Mouse (Mus musculus): ENCODE data around the gene Nipal1. TPM values are rescaled to one million over a fixed set of nuclear protein-coding genes. Genes with fewer than 3 reads are reported as not detected.
A peak's percentile ranks its signal among the peaks of the same experiment; 100 is the strongest.

Gene Nipal1
- polyA plus RNA-seq, 1 experiment from 2014 or later = 0.50 TPM

GRCm38 (mm10) chr5:72640072-72640471, 7.5 kb upstream of the Nipal1 start:
- no peak overlapping the region for H3K27ac ChIP-seq (ENCODE audit: low read depth, low read length)
- ATAC-seq (ENCODE audit: low read depth) = no peak
- no peak overlapping the region for H3K4me3 ChIP-seq (ENCODE audit: low read depth, low read length)
- no peaks in the 10 kb centered on the region; the same call in 1 of the 2 replicates for H3K27me3 ChIP-seq (ENCODE audit: control insufficient read depth, insufficient read depth, low read length)
- H3K9me3 ChIP-seq (ENCODE audit: control insufficient read depth, low read length) = no peaks in the 10 kb centered on the region
- H3K4me1 ChIP-seq (ENCODE audit: control insufficient read depth, insufficient read depth, low read length) = no peaks in the 10 kb centered on the region
- 88% methylated on average over 1 of the region's 1 CpGs for WGBS
- no peaks in the 10 kb centered on the region for H3K36me3 ChIP-seq (ENCODE audit: control insufficient read depth, insufficient read depth, low read length)
- H3K4me2 ChIP-seq (ENCODE audit: low read depth, low read length) = no peak overlapping the region
- no peak overlapping the region for H3K9ac ChIP-seq (replicated peaks; ENCODE audit: low read depth, low read length)

GRCm38 (mm10) chr5:72643655-72644054, 3.9 kb upstream of the Nipal1 start:
- Histone ChIP-seq H3K27me3 (ENCODE audit: control insufficient read depth, insufficient read depth, low read length) (peaks cover 6% of the 10 kb centered on the region; the same call in 1 of the 2 replicates), H3K4me1 (ENCODE audit: control insufficient read depth, insufficient read depth, low read length) (no peaks in the 10 kb centered on the region), H3K27ac (ENCODE audit: low read depth, low read length) (no peak overlapping the region), H3K9ac (replicated peaks; ENCODE audit: low read depth, low read length) (no peak overlapping the region), H3K4me3 (ENCODE audit: low read depth, low read length) (no peak overlapping the region), H3K4me2 (ENCODE audit: low read depth, low read length) (no peak overlapping the region), H3K9me3 (ENCODE audit: control insufficient read depth, low read length) (no peaks in the 10 kb centered on the region), H3K36me3 (ENCODE audit: control insufficient read depth, insufficient read depth, low read length) (no peaks in the 10 kb centered on the region)
- no peak for ATAC-seq (ENCODE audit: low read depth)
- 67% methylated on average over 7 of the region's 7 CpGs for WGBS

- Histone ChIP-seq H3K27me3 (ENCODE audit: control insufficient read depth, insufficient read depth, low read length) (peaks cover 6% of the 10 kb centered on the region; the same call in 1 of the 2 replicates), H3K27ac (ENCODE audit: low read depth, low read length) (no peak within 1 kb of the TSS), H3K4me3 (ENCODE audit: low read depth, low read length) (no peak within 1 kb of the TSS), H3K4me2 (ENCODE audit: low read depth, low read length) (no peak within 1 kb of the TSS), H3K4me1 (ENCODE audit: control insufficient read depth, insufficient read depth, low read length) (no peaks in the 10 kb centered on the region), H3K9me3 (ENCODE audit: control insufficient read depth, low read length) (no peaks in the 10 kb centered on the region), H3K9ac (replicated peaks; ENCODE audit: low read depth, low read length) (no peak within 1 kb of the TSS), H3K36me3 (ENCODE audit: control insufficient read depth, insufficient read depth, low read length) (no peaks in the 10 kb centered on the region)
- 69% methylated on average over 1 of the region's 1 CpGs for WGBS
- no peak for ATAC-seq (ENCODE audit: low read depth)
These were observed 3.4 kb upstream of the Nipal1 start, which contains the start of gene Cnga1 for GRCm38 (mm10) chr5:72644175-72644574. TSS of gene Cnga1 (minus strand) at chr5:72644275.

- WGBS = 46% methylated on average over 10 of the region's 10 CpGs
- no peak overlapping the region for H3K27ac ChIP-seq (ENCODE audit: low read depth, low read length)
- no peak overlapping the region for H3K9ac ChIP-seq (replicated peaks; ENCODE audit: low read depth, low read length)
- no peaks in the 10 kb centered on the region for H3K9me3 ChIP-seq (ENCODE audit: control insufficient read depth, low read length)
- H3K36me3 ChIP-seq (ENCODE audit: control insufficient read depth, insufficient read depth, low read length) = no peaks in the 10 kb centered on the region
- no peak overlapping the region for H3K4me2 ChIP-seq (ENCODE audit: low read depth, low read length)
- no peaks in the 10 kb centered on the region for H3K4me1 ChIP-seq (ENCODE audit: control insufficient read depth, insufficient read depth, low read length)
- H3K4me3 ChIP-seq (ENCODE audit: low read depth, low read length) = no peak overlapping the region
- no peak for ATAC-seq (ENCODE audit: low read depth)
- peaks cover 6% of the 10 kb centered on the region; the same call in 1 of the 2 replicates for H3K27me3 ChIP-seq (ENCODE audit: control insufficient read depth, insufficient read depth, low read length)
These were observed 1.5 kb upstream of the Nipal1 start for GRCm38 (mm10) chr5:72646131-72646530.

- peaks cover 6% of the 10 kb centered on the region; the same call in 1 of the 2 replicates for H3K27me3 ChIP-seq (ENCODE audit: control insufficient read depth, insufficient read depth, low read length)
These were observed 599 bp upstream of the Nipal1 start for GRCm38 (mm10) chr5:72646996-72647395.

GRCm38 (mm10) chr5:72647958-72648595, 482 bp downstream of the Nipal1 start:
- H3K4me2 ChIP-seq (ENCODE audit: low read depth, low read length) = peak overlapping the region; percentile 95
- peak overlapping the region; percentile 44; the same call in 1 of the 2 replicates for H3K9ac ChIP-seq (replicated peaks; ENCODE audit: low read depth, low read length)
- no peaks in the 10 kb centered on the region for H3K36me3 ChIP-seq (ENCODE audit: control insufficient read depth, insufficient read depth, low read length)
- no peaks in the 10 kb centered on the region for H3K9me3 ChIP-seq (ENCODE audit: control insufficient read depth, low read length)
- no peak overlapping the region for H3K27ac ChIP-seq (ENCODE audit: low read depth, low read length)
- ATAC-seq (ENCODE audit: low read depth) = peak; percentile 57; the same call in 1 of the 2 replicates
- H3K4me1 ChIP-seq (ENCODE audit: control insufficient read depth, insufficient read depth, low read length) = no peaks in the 10 kb centered on the region
- WGBS = 9% methylated on average over 18 of the region's 18 CpGs
- peak overlapping the region; percentile 41 for H3K4me3 ChIP-seq (ENCODE audit: low read depth, low read length)
- H3K27me3 ChIP-seq (ENCODE audit: control insufficient read depth, insufficient read depth, low read length) = peaks cover 6% of the 10 kb centered on the region; the same call in 1 of the 2 replicates

More at GRCm38 (mm10) chr5:72646996-72647395, 599 bp upstream of the Nipal1 start:
- WGBS = 29% methylated on average over 10 of the region's 10 CpGs
- H3K4me1 ChIP-seq (ENCODE audit: control insufficient read depth, insufficient read depth, low read length) = no peaks in the 10 kb centered on the region
- no peaks in the 10 kb centered on the region for H3K9me3 ChIP-seq (ENCODE audit: control insufficient read depth, low read length)
- no peaks in the 10 kb centered on the region for H3K36me3 ChIP-seq (ENCODE audit: control insufficient read depth, insufficient read depth, low read length)
- H3K4me2 ChIP-seq (ENCODE audit: low read depth, low read length) = peak overlapping the region; percentile 95
- 0 out of 2 replicates have a peak overlapping the region, but pooled peaks have one; percentile 44 for H3K9ac ChIP-seq (replicated peaks; ENCODE audit: low read depth, low read length)
- H3K4me3 ChIP-seq (ENCODE audit: low read depth, low read length) = peak overlapping the region; percentile 41
- 0 out of 2 replicates have a peak, but pooled peaks have one; percentile 28 for ATAC-seq (ENCODE audit: low read depth)
- H3K27ac ChIP-seq (ENCODE audit: low read depth, low read length) = no peak overlapping the region

DNA sequence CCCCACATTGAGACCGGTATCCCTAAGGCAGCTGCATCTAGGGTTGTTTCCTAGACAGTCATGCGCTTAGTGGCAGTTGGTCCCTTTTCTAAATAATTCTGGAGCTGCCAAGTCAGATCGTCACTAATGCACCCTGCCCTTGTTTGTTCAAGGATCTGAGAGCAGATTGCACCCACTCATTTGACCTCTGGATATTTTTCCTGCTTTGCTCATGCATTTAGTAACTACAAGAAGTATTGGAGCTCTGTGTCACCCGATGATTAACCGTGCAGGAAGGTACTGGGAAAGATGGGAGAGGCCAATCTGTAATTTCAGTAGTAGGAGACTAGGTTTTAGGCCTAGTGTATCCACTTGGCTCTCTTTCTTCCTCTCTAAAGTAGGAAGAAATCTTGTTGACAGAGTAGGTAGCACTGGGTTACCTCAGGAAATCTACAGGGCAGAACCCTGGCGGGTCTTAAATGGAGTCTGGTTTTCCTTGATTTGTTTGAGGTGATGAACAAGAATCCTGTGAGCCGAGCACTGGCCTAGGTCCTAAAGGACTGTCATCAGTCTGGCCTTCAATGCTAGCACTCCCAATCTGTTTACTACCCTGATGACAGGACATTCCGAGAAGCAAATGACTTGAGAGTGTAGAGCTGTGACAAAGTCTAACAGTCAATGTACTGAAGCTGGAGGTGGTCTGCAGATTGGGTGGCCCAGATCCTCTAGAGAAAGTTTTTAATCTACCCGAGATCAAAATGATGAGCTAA, 1.6 kb downstream of the Nipal1 start:
- H3K27ac ChIP-seq (ENCODE audit: low read depth, low read length) = no peak overlapping the region
- H3K9me3 ChIP-seq (ENCODE audit: control insufficient read depth, low read length) = no peaks in the 10 kb centered on the region
- H3K27me3 ChIP-seq (ENCODE audit: control insufficient read depth, insufficient read depth, low read length) = peaks cover 6% of the 10 kb centered on the region; the same call in 1 of the 2 replicates
- H3K4me1 ChIP-seq (ENCODE audit: control insufficient read depth, insufficient read depth, low read length) = no peaks in the 10 kb centered on the region
- no peak for ATAC-seq (ENCODE audit: low read depth)
- whole genome bisulfite sequencing = 81% methylated on average over 9 of the region's 9 CpGs
- H3K4me3 ChIP-seq (ENCODE audit: low read depth, low read length) = no peak overlapping the region
- no peaks in the 10 kb centered on the region for H3K36me3 ChIP-seq (ENCODE audit: control insufficient read depth, insufficient read depth, low read length)
- H3K4me2 ChIP-seq (ENCODE audit: low read depth, low read length) = no peak overlapping the region
- H3K9ac ChIP-seq (replicated peaks; ENCODE audit: low read depth, low read length) = no peak overlapping the region

DNA sequence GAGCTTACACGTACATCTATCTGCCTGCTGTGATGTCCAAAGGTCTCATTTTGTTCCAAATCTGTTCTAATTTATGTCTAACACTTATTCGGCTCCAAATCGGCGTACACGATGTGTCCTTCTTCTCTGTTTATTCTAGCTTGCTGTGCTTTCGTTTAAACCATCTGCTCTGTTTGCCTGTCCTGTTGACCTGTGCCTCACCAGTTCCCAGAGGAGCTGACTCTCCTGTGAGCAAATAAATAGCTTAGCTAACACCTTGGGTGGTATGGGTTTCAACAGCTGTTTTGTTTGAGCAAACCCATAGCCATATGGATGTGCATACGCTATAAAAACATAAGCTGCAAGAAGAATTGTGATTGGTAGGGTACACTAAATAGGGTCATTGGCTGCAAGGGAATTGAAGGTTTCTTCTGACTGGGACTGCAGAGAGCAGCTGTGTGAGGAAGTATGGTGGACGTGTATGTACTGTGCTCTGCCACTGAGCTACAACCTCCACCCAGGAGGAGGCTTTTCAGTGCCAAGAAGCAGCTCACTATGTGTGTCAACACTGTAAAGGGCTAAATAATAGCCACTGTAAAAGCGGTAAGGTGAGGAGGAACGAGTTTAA, 5.6 kb downstream of the Nipal1 start:
- Histone ChIP-seq H3K36me3 (ENCODE audit: control insufficient read depth, insufficient read depth, low read length) (no peaks in the 10 kb centered on the region), H3K27me3 (ENCODE audit: control insufficient read depth, insufficient read depth, low read length) (no peaks in the 10 kb centered on the region), H3K4me2 (ENCODE audit: low read depth, low read length) (no peak overlapping the region), H3K9ac (replicated peaks; ENCODE audit: low read depth, low read length) (no peak overlapping the region), H3K4me3 (ENCODE audit: low read depth, low read length) (no peak overlapping the region), H3K27ac (ENCODE audit: low read depth, low read length) (no peak overlapping the region), H3K9me3 (ENCODE audit: control insufficient read depth, low read length) (no peaks in the 10 kb centered on the region), H3K4me1 (ENCODE audit: control insufficient read depth, insufficient read depth, low read length) (no peaks in the 10 kb centered on the region)
- ATAC-seq (ENCODE audit: low read depth) = no peak; the same call in 1 of the 2 replicates
- 63% methylated on average over 10 of the region's 10 CpGs for WGBS

Data from neural tube, embryonic 14.5 days (tissue).